Mouse (Mus musculus): ENCODE measurements around the gene Gucy2c.

Gucy2c gene

DNA sequence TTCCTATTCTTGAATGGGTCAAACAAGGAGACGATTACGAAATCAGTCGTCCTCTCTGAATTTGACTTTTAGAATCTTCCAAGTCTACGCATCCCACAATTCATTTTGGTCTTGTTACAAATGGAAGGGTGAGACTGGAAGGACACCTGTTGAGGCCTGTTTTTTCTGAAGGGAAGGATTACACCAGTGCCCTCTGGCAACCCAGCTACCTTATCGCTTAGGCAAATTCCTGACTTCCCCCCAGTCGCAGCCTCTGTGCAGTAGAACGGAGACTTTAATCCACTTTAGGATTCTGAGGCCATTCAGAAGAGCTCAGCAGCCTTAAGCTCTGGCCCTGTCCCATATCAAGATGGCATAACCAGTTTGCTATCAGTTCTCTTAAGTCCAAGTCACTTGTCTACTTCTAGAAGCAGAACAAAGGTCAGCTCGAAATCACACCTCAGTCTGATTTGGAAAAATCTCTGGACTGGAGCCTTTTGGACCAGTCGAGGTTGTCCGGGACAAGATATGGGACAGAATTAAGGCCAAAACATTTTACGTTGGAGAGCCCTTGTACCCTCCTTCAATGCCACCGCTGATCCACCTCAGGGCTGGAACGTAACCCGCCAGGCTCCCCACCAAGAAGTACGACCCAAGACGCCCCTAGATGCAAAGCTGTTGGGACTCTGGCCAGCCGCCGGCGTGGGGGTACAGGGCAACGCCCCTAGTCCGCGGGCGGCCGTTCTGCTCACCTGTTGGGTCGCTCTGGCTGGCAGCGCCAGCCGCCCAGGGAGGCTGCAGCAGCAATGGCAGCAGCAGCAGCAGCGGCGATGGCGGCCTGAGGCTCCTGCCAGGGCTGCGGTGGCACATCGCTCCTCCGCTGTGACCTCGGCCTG is 120.5 kb downstream of the Gucy2c start:
- no peak for DNase-seq

DNA sequence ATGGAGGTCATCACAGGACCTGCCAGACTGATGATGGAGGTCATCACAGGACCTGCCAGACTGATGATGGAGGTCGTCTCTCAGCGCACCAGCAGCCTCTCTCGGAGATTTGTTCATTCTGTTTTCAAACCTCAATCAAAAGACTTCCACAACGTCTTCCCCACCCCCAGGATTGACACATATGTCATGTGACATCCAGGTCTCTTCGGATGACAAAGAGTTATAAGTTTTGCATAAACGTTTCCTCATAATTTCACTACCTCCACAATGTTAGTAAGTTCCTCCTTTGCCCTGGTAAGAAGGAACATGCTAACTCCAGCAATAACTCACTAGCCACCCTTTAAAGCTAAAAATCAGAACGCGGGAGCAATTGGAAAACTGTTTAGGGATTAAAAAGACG is 122.3 kb downstream of the Gucy2c start:
- no peak for DNase-seq

DNA sequence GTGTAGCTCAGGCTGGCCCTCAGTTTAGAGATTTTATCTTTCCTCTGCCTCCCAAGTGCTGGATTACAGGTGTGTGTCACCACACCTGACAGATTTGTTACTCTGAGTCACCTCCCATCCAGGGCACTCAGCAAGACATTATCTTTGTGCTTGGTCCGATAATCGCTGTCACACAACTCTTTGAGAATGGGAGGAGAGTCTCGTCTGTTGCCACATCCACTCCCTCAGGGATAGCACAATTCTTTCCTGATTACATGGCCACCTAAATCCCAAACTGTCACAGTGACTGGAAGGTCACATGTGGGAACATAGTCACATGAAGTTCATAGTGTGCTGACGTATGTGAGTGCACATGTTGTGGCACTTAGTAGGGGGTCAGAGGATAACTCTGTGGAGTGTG is 123.3 kb downstream of the Gucy2c start:
- DNase-seq, result no peak

DNA sequence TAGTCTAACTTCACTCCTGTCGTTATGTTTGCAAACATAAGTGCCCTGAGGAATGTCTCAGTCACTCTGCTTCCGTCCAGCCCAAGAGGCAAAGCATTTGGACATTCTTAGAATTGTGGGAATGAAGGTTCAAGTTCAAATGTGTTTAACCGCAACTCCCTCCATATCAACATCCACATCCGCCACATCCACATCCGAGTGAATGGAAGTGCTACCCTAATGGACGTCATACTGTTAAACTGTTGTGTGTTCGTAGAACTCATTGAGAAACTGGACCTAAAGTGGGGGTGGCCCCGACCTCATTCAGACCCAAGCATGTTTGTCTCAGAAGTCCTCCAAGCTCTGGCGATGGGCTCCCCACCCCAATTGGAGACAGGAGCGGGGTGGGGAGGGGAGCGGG is 125.8 kb downstream of the Gucy2c start:
- DNase-seq, result no peak

DNA sequence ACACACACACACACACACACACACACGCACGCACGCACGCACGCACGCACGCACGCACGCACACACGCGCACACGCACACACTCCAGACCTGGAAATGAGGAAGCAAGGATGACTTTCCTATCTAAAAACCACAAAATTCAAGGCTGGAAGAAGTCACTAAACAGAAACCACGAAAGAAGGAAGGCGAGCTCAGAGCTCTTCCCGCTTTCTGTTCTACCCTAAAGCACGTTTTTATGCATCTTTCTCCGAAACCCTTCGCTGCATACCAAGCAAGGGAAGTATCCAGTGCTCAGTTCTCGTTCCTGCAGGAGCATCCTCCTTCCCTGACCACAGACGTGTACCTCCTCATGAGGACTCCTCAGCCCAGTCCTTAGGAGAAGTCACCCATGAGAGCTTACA is 127.1 kb downstream of the Gucy2c start:
- DNase-seq, result no peak

DNA sequence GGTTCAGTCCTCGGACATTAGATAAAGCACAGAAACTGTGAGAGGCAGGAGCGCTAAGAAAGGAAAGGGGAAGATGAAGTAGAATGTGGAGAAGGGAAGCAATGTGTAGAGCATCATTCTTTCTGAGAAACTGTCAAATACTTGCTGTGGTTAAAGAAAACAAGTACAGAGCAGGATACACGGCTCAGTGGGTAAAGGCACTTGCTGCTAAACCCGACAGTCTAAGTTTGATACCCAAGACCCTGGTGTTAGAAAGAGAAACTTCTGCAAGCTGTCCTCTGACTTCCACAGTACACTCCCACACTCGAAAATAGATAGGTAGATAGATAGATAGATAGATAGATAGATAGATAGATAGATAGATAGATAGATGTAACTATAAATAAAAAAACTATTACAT is 128.2 kb downstream of the Gucy2c start:
- no peak for DNase-seq

DNA sequence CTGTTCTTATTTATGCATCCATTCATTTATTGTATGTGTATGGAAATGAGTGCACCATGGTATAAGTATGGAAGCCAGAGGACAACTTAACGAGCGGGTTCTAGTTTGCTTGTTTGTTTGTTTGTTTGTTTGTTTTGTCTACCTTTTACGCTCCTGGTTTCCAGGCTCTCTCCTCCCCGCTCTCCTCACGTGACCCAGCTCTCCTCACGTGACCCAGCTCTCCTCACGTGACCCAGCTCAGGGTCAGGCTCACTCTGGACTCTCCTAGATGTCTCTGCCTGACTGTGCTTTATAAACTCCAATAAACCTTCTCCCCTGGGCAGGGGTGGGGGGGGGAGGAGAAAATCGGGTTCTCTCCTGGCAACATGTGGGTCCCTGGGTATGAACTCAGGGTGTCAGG is 130.9 kb downstream of the Gucy2c start:
- DNase-seq, result no peak

DNA sequence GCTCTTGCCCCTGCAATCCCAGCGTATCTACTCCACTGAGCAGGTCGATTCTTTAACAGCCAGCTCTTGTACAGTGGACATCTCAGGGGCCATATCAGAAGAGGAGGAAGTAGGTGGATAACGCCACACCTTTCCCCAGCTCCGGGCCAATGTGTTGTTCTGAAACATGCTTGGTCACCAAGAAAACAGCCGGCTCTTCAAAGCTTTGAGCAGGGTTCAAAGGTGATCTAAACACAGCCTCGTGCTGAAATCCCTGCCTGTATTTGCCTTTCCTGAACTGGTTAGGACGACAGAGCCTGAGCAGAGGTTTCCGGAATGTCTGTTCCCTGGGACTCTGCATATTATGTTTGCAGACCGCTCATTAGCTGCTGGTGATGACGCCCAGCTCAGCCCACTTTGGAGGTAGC is 134.1 kb downstream of the Gucy2c start:
- peak; percentile 64 for DNase-seq

Data from heart, adult 11 months (tissue).